Comparison of ENCODE assay signal across 8 mouse cellular contexts in genomic region chr1:136948127-136948422, GRCm38 (mm10). TPM values are rescaled to one million over a fixed set of nuclear protein-coding genes. Genes with fewer than 3 reads are reported as not detected.
DNase-seq lines count a peak whose midpoint lies in the region; ATAC-seq lines count a peak whose summit lies in the region.

No protein-coding gene starts in this region.

- H3K4me1 ChIP-seq in heart, embryonic 12.5 days (replicated peaks), result peaks cover 49% of the 10 kb centered on the region
- H3K4me1 ChIP-seq in embryonic facial prominence, embryonic 10.5 days, result peaks cover 58% of the 10 kb centered on the region
- H3K4me1 ChIP-seq in hindbrain, embryonic 14.5 days (replicated peaks; ENCODE audit: control insufficient read depth, insufficient read depth, low read length), result peaks cover 17% of the 10 kb centered on the region; the same call in 1 of the 2 replicates
- peaks cover 30% of the 10 kb centered on the region for H3K4me1 ChIP-seq in midbrain, embryonic 12.5 days

- H3K27me3 ChIP-seq in heart, embryonic 12.5 days (replicated peaks), result peaks cover 66% of the 10 kb centered on the region
- H3K27me3 ChIP-seq in embryonic facial prominence, embryonic 10.5 days (replicated peaks; ENCODE audit: low read depth, poor library complexity, severe bottlenecking), result peaks cover 100% of the 10 kb centered on the region
- peaks cover 97% of the 10 kb centered on the region for H3K27me3 ChIP-seq in hindbrain, embryonic 14.5 days (ENCODE audit: control insufficient read depth, insufficient read depth, low read length)
- H3K27me3 ChIP-seq in midbrain, embryonic 12.5 days, result peaks cover 92% of the 10 kb centered on the region

- intact Hi-C loops in heart, postnatal 10 days (cut with DNase I), result loop anchor here (5.0 to 10.0 kb wide), 3 partner anchors 81 to 393 kb away; no protein-coding TSS in a partner anchor

- H3K27ac ChIP-seq in heart, embryonic 12.5 days (ENCODE audit: poor library complexity, severe bottlenecking), result no peak overlapping the region
- H3K27ac ChIP-seq in embryonic facial prominence, embryonic 10.5 days (replicated peaks), result no peak overlapping the region
- no peak overlapping the region for H3K27ac ChIP-seq in hindbrain, embryonic 14.5 days
- H3K27ac ChIP-seq in midbrain, embryonic 12.5 days (replicated peaks), result no peak overlapping the region

- H3K9ac ChIP-seq in heart, embryonic 12.5 days, result peak overlapping the region; percentile 68; the same call in 1 of the 2 replicates
- H3K9ac ChIP-seq in hindbrain, embryonic 14.5 days, result no peak overlapping the region
- no peak overlapping the region for H3K9ac ChIP-seq in midbrain, embryonic 12.5 days (replicated peaks)

- H3K36me3 ChIP-seq in heart, embryonic 12.5 days, result no peaks in the 10 kb centered on the region
- H3K36me3 ChIP-seq in embryonic facial prominence, embryonic 10.5 days (replicated peaks), result no peaks in the 10 kb centered on the region
- no peaks in the 10 kb centered on the region for H3K36me3 ChIP-seq in hindbrain, embryonic 14.5 days (replicated peaks; ENCODE audit: control insufficient read depth, insufficient read depth)
- no peaks in the 10 kb centered on the region for H3K36me3 ChIP-seq in midbrain, embryonic 12.5 days

- 0 out of 2 replicates have a peak, but pooled peaks cover 5% of the 10 kb centered on the region for H3K9me3 ChIP-seq in heart, embryonic 12.5 days (replicated peaks)
- H3K9me3 ChIP-seq in embryonic facial prominence, embryonic 10.5 days, result no peaks in the 10 kb centered on the region
- no peaks in the 10 kb centered on the region for H3K9me3 ChIP-seq in hindbrain, embryonic 14.5 days (ENCODE audit: control insufficient read depth, low read length)
- H3K9me3 ChIP-seq in midbrain, embryonic 12.5 days, result 0 out of 2 replicates have a peak, but pooled peaks cover 3% of the 10 kb centered on the region

- 2% methylated on average over 7 of the region's 7 CpGs for WGBS in heart, embryonic 12.5 days
- under 1% methylated on average over 7 of the region's 7 CpGs for WGBS in embryonic facial prominence, embryonic 10.5 days
- under 1% methylated on average over 7 of the region's 7 CpGs for WGBS in hindbrain, embryonic 14.5 days
- 0% methylated on average over 7 of the region's 7 CpGs for WGBS in midbrain, embryonic 12.5 days

- no peak for DNase-seq in heart, postnatal 10 days
- DNase-seq in embryonic facial prominence, embryonic 10.5 days (ENCODE audit: low spot score), result no peak
- no peak for DNase-seq in hindbrain, embryonic 14.5 days (ENCODE audit: low spot score)
- DNase-seq in cerebellum, postnatal 25 days, result no peak
- DNase-seq in spleen, adult 18-20 months, result no peak
- DNase-seq in cerebellum, adult 9-11 months, result no peak

- H3K4me3 ChIP-seq in heart, embryonic 12.5 days, result peak overlapping the region; percentile 51
- peak overlapping the region; percentile 64 for H3K4me3 ChIP-seq in embryonic facial prominence, embryonic 10.5 days
- peak overlapping the region; percentile 40 for H3K4me3 ChIP-seq in hindbrain, embryonic 14.5 days (replicated peaks; ENCODE audit: low read length)
- H3K4me3 ChIP-seq in midbrain, embryonic 12.5 days, result peak overlapping the region; percentile 51

- no peak for ATAC-seq in heart, embryonic 12.5 days (ENCODE audit: insufficient number of reproducible peaks, low FRiP score)
- no peak for ATAC-seq in hindbrain, embryonic 14.5 days (ENCODE audit: low FRiP score)
- no peak for ATAC-seq in midbrain, embryonic 12.5 days (ENCODE audit: low FRiP score, low read depth)

- peak overlapping the region; percentile 97 for H3K4me2 ChIP-seq in heart, embryonic 12.5 days
- peak overlapping the region; percentile 91 for H3K4me2 ChIP-seq in hindbrain, embryonic 14.5 days (replicated peaks)
- H3K4me2 ChIP-seq in midbrain, embryonic 12.5 days (replicated peaks), result peak overlapping the region; percentile 93

RNA-seq across cellular contexts. Expression of gene Nr5a2, which starts 12.2 kb away (rescaled TPM):
- 0.04 and 0.12 TPM in 2 replicates for polyA plus RNA-seq in heart, embryonic 12.5 days (2016; fragmentation: Nextera tagmentation; extraction: Ambion mirVana)
- 1 to 10 TPM; 3.3 to 4.4 TPM for total RNA-seq in heart, postnatal 10 days (2021)
- 1.1 and 1.3 TPM in 2 replicates for polyA plus RNA-seq in embryonic facial prominence, embryonic 10.5 days (2016; fragmentation: Nextera tagmentation; extraction: Ambion mirVana)
- polyA plus RNA-seq in hindbrain, embryonic 14.5 days (2014; fragmentation: Nextera tagmentation; extraction: Ambion mirVana), result 1.0 and 1.3 TPM in 2 replicates
- polyA plus RNA-seq in midbrain, embryonic 12.5 days (2016; fragmentation: Nextera tagmentation; extraction: Ambion mirVana), result 1.3 and 2.0 TPM in 2 replicates
